Mouse (Mus musculus): ENCODE results near the gene Zfp551.

The Zfp551 gene

DNA sequence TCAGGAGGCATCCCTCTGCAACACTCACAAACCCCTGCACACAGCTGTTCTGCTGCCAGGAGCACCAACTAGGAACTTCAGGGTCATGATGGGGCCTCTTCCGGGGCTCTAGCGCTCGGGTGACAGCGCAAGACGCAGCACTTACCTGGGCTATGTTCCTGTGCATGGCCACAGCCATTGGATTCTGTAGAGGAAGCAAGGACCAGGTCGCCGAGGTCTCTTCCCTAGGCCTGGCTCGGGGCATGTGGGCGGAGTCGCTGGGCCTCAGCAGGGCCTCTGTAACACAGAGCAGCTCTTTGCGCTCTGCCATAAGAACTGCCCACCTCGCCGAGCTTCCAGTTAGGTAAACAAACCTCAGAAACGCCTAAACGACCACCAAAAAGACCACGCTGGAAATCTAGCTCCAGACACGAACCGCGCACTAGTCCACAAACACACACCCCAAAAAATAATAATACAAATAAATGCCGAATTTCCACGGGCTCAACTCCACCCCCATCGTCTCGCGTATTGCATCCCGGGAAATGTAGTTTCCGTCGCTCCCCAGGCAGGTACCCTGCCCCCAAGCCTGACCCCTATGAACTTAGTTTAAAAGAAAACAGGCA, at the start of gene Zfp551:
Zfp551 (minus strand) TSS at position 507 of the 605 bp plus-strand sequence.
- DNase-seq, result peak; percentile 71

DNA sequence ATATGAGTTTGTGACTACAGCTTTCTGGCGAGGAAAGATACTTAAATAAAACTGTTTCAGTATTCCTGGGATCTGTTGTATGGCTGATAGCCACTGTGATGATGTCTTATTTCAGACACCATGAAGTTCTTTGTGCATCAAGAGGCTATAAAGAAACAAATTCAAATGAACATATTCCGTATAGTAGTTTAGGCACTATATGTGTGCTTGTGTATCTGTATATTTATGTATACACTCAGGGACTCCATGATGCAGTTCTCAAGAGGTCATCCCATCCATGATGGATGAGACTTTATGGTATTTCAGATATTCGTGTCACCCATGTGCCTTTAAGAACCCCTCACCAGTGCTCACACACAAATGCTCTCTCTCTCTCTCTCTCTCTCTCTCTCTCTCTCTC, 304 bp upstream of the Zfp551 start:
- no peak for DNase-seq

DNA sequence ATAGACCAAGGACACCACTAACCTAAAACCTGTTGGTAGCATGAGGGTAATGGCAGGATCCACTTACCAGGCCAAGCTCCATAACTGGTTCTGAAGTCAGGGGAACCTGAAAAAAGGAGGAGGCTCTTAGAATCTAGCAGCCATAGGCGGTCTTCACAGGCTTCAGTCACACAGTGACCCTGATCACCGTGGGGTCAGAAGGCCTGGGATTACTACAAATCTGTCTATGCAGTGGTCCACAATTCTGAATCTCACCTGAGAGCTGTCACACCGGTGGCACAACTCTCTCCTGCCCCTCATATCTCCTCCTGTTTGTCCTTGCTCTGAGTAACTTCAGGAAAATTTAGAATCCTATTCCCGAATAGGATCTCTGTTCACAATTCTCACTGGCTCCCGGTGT, 810 bp downstream of the Zfp551 start:
- no peak for DNase-seq

DNA sequence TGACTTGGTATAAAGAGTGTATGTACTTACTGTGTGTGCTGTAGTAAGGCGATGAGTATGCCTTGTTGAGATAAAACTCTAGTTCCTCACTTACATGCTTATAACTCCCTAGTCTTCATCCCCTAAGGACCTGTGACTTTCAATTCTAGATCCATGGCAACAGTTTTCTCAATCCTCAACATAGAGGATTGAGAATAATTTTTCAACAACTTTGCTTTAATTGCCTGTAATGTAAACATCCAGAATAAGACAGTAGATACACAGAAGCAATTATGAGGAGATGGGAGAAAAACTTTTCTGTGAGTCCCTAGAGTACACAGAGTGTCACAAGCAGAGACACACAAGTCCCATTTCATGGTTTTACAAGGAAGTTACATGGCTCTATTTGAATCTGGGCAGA, 53.4 kb downstream of the Zfp551 start, which contains the start of gene Vmn1r84:
Vmn1r84 (minus strand) TSS at position 101 of the 400 bp plus-strand sequence.
- DNase-seq, result no peak
